In genomic region chr7:96051631-96052030, GRCm38 (mm10) we compare ENCODE assay signal across 19 mouse cellular contexts.
"Had no signal": no experiment of that assay in that cellular context is flagged by ENCODE, and none has a peak within 500 bp of the region (broad histone marks: within the 10 kb centered on the region; RNA-seq: fewer than 3 reads in every experiment).

No protein-coding gene starts in this region.

- H3K27ac ChIP-seq: midbrain, embryonic 10.5 days; midbrain, embryonic 12.5 days; midbrain, embryonic 15.5 days; neural tube, embryonic 13.5 days; neural tube, embryonic 15.5 days; stomach, embryonic 15.5 days; stomach, postnatal 0 days had no signal

- H3K4me3 ChIP-seq: midbrain, embryonic 10.5 days; midbrain, embryonic 12.5 days; midbrain, embryonic 15.5 days; neural tube, embryonic 13.5 days; neural tube, embryonic 15.5 days; stomach, embryonic 15.5 days had no signal

- H3K4me2 ChIP-seq: lung, embryonic 14.5 days; midbrain, embryonic 12.5 days; midbrain, embryonic 15.5 days; neural tube, embryonic 13.5 days; neural tube, embryonic 15.5 days; stomach, embryonic 15.5 days had no signal

- H3K27me3 ChIP-seq: midbrain, embryonic 12.5 days; midbrain, embryonic 15.5 days; neural tube, embryonic 13.5 days; neural tube, embryonic 15.5 days; stomach, embryonic 15.5 days had no signal

- DNase-seq: lung, adult 18-20 months; lung, embryonic 14.5 days; lung, postnatal 10 days; lung, postnatal 4 days; retina, postnatal 1 day; right cerebral cortex, adult 18-20 months; right cerebral cortex, postnatal 25 days; right cerebral cortex, postnatal 4 days; spleen, adult 18-20 months; thymus, adult 2 months; thymus, postnatal 25 days; thymus, postnatal 4 days had no signal

- H3K36me3 ChIP-seq: midbrain, embryonic 10.5 days; midbrain, embryonic 12.5 days; midbrain, embryonic 15.5 days; neural tube, embryonic 13.5 days; neural tube, embryonic 15.5 days; stomach, embryonic 15.5 days had no signal
